Mouse (Mus musculus): ENCODE data around the gene Slc16a7. TPM values are rescaled to one million over a fixed set of nuclear protein-coding genes. Genes with fewer than 3 reads are reported as not detected.

Slc16a7 gene
- polyA plus RNA-seq, 1 experiment from 2014 or later: 7.5 TPM

GRCm38 (mm10) chr10:125371451-125371850 lies 17.8 kb downstream of the Slc16a7 start:
- no peaks in the 10 kb centered on the region for H3K27me3 ChIP-seq (replicated peaks; ENCODE audit: control insufficient read depth, insufficient read depth, low read length)
- ATAC-seq (replicated peaks; ENCODE audit: low FRiP score) (no peak), DNase-seq (ENCODE audit: low spot score) (no peak)

GRCm38 (mm10) chr10:125370037-125370610 lies 19.1 kb downstream of the Slc16a7 start:
- peak; percentile 36; the same call in 1 of the 2 replicates for ATAC-seq (replicated peaks; ENCODE audit: low FRiP score)
- 44% methylated on average over 8 of the region's 8 CpGs for WGBS
- no peaks in the 10 kb centered on the region for H3K9me3 ChIP-seq (ENCODE audit: control insufficient read depth, low read length)
- H3K36me3 ChIP-seq (ENCODE audit: control insufficient read depth, insufficient read depth, low read length): no peaks in the 10 kb centered on the region
- no peaks in the 10 kb centered on the region for H3K27me3 ChIP-seq (replicated peaks; ENCODE audit: control insufficient read depth, insufficient read depth, low read length)
- DNase-seq (ENCODE audit: low spot score): no peak
- H3K9ac ChIP-seq (ENCODE audit: low read depth, low read length): no peak overlapping the region
- no peaks in the 10 kb centered on the region for H3K4me1 ChIP-seq (replicated peaks; ENCODE audit: control insufficient read depth, insufficient read depth, low read length)
- no peak overlapping the region for H3K4me2 ChIP-seq
- H3K4me3 ChIP-seq (ENCODE audit: low read depth, low read length): no peak overlapping the region
- H3K27ac ChIP-seq (ENCODE audit: low read depth, low read length): no peak overlapping the region; the same call in 1 of the 2 replicates

More at GRCm38 (mm10) chr10:125371451-125371850, 17.8 kb downstream of the Slc16a7 start:
- WGBS: 85% methylated on average over 11 of the region's 11 CpGs
- Histone ChIP-seq H3K4me1 (replicated peaks; ENCODE audit: control insufficient read depth, insufficient read depth, low read length) (no peaks in the 10 kb centered on the region), H3K9ac (ENCODE audit: low read depth, low read length) (no peak overlapping the region), H3K4me3 (ENCODE audit: low read depth, low read length) (no peak overlapping the region), H3K27ac (ENCODE audit: low read depth, low read length) (no peak overlapping the region), H3K9me3 (ENCODE audit: control insufficient read depth, low read length) (no peaks in the 10 kb centered on the region), H3K36me3 (ENCODE audit: control insufficient read depth, insufficient read depth, low read length) (no peaks in the 10 kb centered on the region), H3K4me2 (no peak overlapping the region)

GRCm38 (mm10) chr10:125358479-125358878 lies 30.8 kb downstream of the Slc16a7 start:
- no peaks in the 10 kb centered on the region for H3K27me3 ChIP-seq (replicated peaks; ENCODE audit: control insufficient read depth, insufficient read depth, low read length)
- H3K9me3 ChIP-seq (ENCODE audit: control insufficient read depth, low read length): no peaks in the 10 kb centered on the region
- ATAC-seq (replicated peaks; ENCODE audit: low FRiP score) (no peak), DNase-seq (ENCODE audit: low spot score) (no peak)
- H3K4me3 ChIP-seq (ENCODE audit: low read depth, low read length): no peak overlapping the region
- H3K4me2 ChIP-seq: no peak overlapping the region
- H3K36me3 ChIP-seq (ENCODE audit: control insufficient read depth, insufficient read depth, low read length): no peaks in the 10 kb centered on the region
- 82% methylated on average over 7 of the region's 7 CpGs for WGBS
- no peak overlapping the region for H3K27ac ChIP-seq (ENCODE audit: low read depth, low read length)
- no peak overlapping the region for H3K9ac ChIP-seq (ENCODE audit: low read depth, low read length)
- no peaks in the 10 kb centered on the region for H3K4me1 ChIP-seq (replicated peaks; ENCODE audit: control insufficient read depth, insufficient read depth, low read length)

GRCm38 (mm10) chr10:125352805-125353204 lies 36.5 kb downstream of the Slc16a7 start:
- no peak for DNase-seq (ENCODE audit: low spot score)
- ATAC-seq (replicated peaks; ENCODE audit: low FRiP score): no peak
- 88% methylated on average over 7 of the region's 7 CpGs for WGBS
- no peak overlapping the region for H3K4me2 ChIP-seq
- no peaks in the 10 kb centered on the region for H3K9me3 ChIP-seq (ENCODE audit: control insufficient read depth, low read length)
- H3K27ac ChIP-seq (ENCODE audit: low read depth, low read length): no peak overlapping the region
- H3K36me3 ChIP-seq (ENCODE audit: control insufficient read depth, insufficient read depth, low read length): no peaks in the 10 kb centered on the region
- H3K4me1 ChIP-seq (replicated peaks; ENCODE audit: control insufficient read depth, insufficient read depth, low read length): no peaks in the 10 kb centered on the region
- no peak overlapping the region for H3K9ac ChIP-seq (ENCODE audit: low read depth, low read length)
- no peaks in the 10 kb centered on the region for H3K27me3 ChIP-seq (replicated peaks; ENCODE audit: control insufficient read depth, insufficient read depth, low read length)
- H3K4me3 ChIP-seq (ENCODE audit: low read depth, low read length): no peak overlapping the region

GRCm38 (mm10) chr10:125348171-125348570 lies 41.1 kb downstream of the Slc16a7 start:
- Histone ChIP-seq H3K4me2 (no peak overlapping the region), H3K9me3 (ENCODE audit: control insufficient read depth, low read length) (no peaks in the 10 kb centered on the region), H3K36me3 (ENCODE audit: control insufficient read depth, insufficient read depth, low read length) (no peaks in the 10 kb centered on the region), H3K9ac (ENCODE audit: low read depth, low read length) (no peak overlapping the region), H3K4me3 (ENCODE audit: low read depth, low read length) (no peak overlapping the region), H3K4me1 (replicated peaks; ENCODE audit: control insufficient read depth, insufficient read depth, low read length) (no peaks in the 10 kb centered on the region), H3K27me3 (replicated peaks; ENCODE audit: control insufficient read depth, insufficient read depth, low read length) (no peaks in the 10 kb centered on the region), H3K27ac (ENCODE audit: low read depth, low read length) (no peak overlapping the region)
- DNase-seq (ENCODE audit: low spot score) (no peak), ATAC-seq (replicated peaks; ENCODE audit: low FRiP score) (no peak)
- WGBS: 79% methylated on average over 3 of the region's 3 CpGs

- H3K4me2 ChIP-seq: no peak overlapping the region
- no peak overlapping the region for H3K4me3 ChIP-seq (ENCODE audit: low read depth, low read length)
- no peaks in the 10 kb centered on the region for H3K4me1 ChIP-seq (replicated peaks; ENCODE audit: control insufficient read depth, insufficient read depth, low read length)
- H3K36me3 ChIP-seq (ENCODE audit: control insufficient read depth, insufficient read depth, low read length): no peaks in the 10 kb centered on the region
- H3K9ac ChIP-seq (ENCODE audit: low read depth, low read length): no peak overlapping the region
- WGBS: 84% methylated on average over 6 of the region's 6 CpGs
- H3K27ac ChIP-seq (ENCODE audit: low read depth, low read length): no peak overlapping the region
- H3K9me3 ChIP-seq (ENCODE audit: control insufficient read depth, low read length): no peaks in the 10 kb centered on the region
- ATAC-seq (replicated peaks; ENCODE audit: low FRiP score): no peak
- no peaks in the 10 kb centered on the region for H3K27me3 ChIP-seq (replicated peaks; ENCODE audit: control insufficient read depth, insufficient read depth, low read length)
- no peak for DNase-seq (ENCODE audit: low spot score)
Observed at GRCm38 (mm10) chr10:125347149-125347548, 42.1 kb downstream of the Slc16a7 start.

GRCm38 (mm10) chr10:125346364-125346763 lies 42.9 kb downstream of the Slc16a7 start:
- Histone ChIP-seq H3K9ac (ENCODE audit: low read depth, low read length) (no peak overlapping the region), H3K4me1 (replicated peaks; ENCODE audit: control insufficient read depth, insufficient read depth, low read length) (no peaks in the 10 kb centered on the region), H3K27me3 (replicated peaks; ENCODE audit: control insufficient read depth, insufficient read depth, low read length) (no peaks in the 10 kb centered on the region), H3K4me3 (ENCODE audit: low read depth, low read length) (no peak overlapping the region), H3K9me3 (ENCODE audit: control insufficient read depth, low read length) (no peaks in the 10 kb centered on the region), H3K4me2 (no peak overlapping the region), H3K36me3 (ENCODE audit: control insufficient read depth, insufficient read depth, low read length) (no peaks in the 10 kb centered on the region), H3K27ac (ENCODE audit: low read depth, low read length) (no peak overlapping the region)
- 63% methylated on average over 4 of the region's 4 CpGs for WGBS
- DNase-seq (ENCODE audit: low spot score): no peak
- ATAC-seq (replicated peaks; ENCODE audit: low FRiP score): no peak

GRCm38 (mm10) chr10:125345583-125345982 lies 43.7 kb downstream of the Slc16a7 start:
- Histone ChIP-seq H3K27me3 (replicated peaks; ENCODE audit: control insufficient read depth, insufficient read depth, low read length) (no peaks in the 10 kb centered on the region), H3K9me3 (ENCODE audit: control insufficient read depth, low read length) (no peaks in the 10 kb centered on the region), H3K36me3 (ENCODE audit: control insufficient read depth, insufficient read depth, low read length) (no peaks in the 10 kb centered on the region), H3K4me3 (ENCODE audit: low read depth, low read length) (no peak overlapping the region), H3K4me1 (replicated peaks; ENCODE audit: control insufficient read depth, insufficient read depth, low read length) (no peaks in the 10 kb centered on the region), H3K4me2 (no peak overlapping the region), H3K27ac (ENCODE audit: low read depth, low read length) (no peak overlapping the region), H3K9ac (ENCODE audit: low read depth, low read length) (no peak overlapping the region)
- no peak for DNase-seq (ENCODE audit: low spot score)
- no peak for ATAC-seq (replicated peaks; ENCODE audit: low FRiP score)
- 79% methylated on average over 1 of the region's 1 CpGs for WGBS

GRCm38 (mm10) chr10:125342204-125342603 lies 47.1 kb downstream of the Slc16a7 start:
- Histone ChIP-seq H3K27me3 (replicated peaks; ENCODE audit: control insufficient read depth, insufficient read depth, low read length) (no peaks in the 10 kb centered on the region), H3K27ac (ENCODE audit: low read depth, low read length) (no peak overlapping the region), H3K4me1 (replicated peaks; ENCODE audit: control insufficient read depth, insufficient read depth, low read length) (no peaks in the 10 kb centered on the region), H3K36me3 (ENCODE audit: control insufficient read depth, insufficient read depth, low read length) (no peaks in the 10 kb centered on the region), H3K4me3 (ENCODE audit: low read depth, low read length) (no peak overlapping the region), H3K9ac (ENCODE audit: low read depth, low read length) (no peak overlapping the region), H3K4me2 (no peak overlapping the region), H3K9me3 (ENCODE audit: control insufficient read depth, low read length) (no peaks in the 10 kb centered on the region)
- 68% methylated on average over 7 of the region's 7 CpGs for WGBS
- ATAC-seq (replicated peaks; ENCODE audit: low FRiP score): no peak
- DNase-seq (ENCODE audit: low spot score): no peak

All from liver, embryonic 11.5 days (tissue).